Mouse (Mus musculus): ENCODE data around the gene Dlg1. TPM values are rescaled to one million over a fixed set of nuclear protein-coding genes. Genes with fewer than 3 reads are reported as not detected.
"Not testable (repeated sequence)": the region's sequence is repeated elsewhere in the genome, so short reads cannot be mapped to it uniquely, and the experiment has no call there.

Dlg1 gene
- total RNA-seq, 2 experiments from 2014 or later, result 41.7 to 41.8 TPM

DNA sequence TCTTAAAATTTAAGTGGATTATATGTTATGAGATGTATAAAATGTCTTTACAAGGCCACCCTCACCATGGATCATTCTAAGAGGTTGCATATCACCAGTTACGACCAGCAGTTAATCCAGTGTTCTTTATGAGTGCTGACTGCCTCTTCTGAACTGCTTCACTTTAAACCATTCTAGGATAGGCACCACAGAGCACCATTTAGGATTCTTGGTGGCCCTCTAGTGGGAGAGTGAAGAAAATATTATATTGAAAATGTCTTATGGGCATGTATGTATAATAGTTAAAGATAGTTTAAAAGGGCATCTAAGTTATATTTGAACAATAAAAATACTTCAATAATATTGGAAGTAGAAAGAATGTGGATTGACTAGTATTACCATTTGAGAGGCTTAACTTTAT is 60.9 kb downstream of the Dlg1 start:
- DNase-seq (ENCODE audit: low spot score), result no peak
- intact Hi-C loops (cut with DNase I), result loop anchor here (2.0 kb wide), 1 partner anchor 265 kb away; no protein-coding TSS in a partner anchor

DNA sequence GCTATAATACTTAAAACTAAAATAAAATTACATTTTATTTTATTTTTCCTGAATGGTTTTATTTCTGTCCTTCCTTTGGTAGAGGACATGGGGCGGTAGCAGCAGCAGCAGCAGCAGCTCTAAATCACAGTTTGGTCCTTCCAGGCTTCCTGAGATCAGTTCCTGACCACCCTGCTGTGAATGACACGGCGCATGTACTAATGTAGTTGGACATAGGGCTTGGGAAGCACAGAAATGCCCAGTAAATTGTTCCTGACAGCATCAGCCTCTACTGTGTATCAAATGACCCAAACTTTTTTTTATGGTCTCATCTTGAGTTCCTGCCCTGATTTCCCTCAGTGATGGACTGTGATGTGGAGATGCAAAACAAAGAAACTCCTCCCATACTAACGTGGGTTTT is 61.6 kb downstream of the Dlg1 start:
- no peak for DNase-seq (ENCODE audit: low spot score)

DNA sequence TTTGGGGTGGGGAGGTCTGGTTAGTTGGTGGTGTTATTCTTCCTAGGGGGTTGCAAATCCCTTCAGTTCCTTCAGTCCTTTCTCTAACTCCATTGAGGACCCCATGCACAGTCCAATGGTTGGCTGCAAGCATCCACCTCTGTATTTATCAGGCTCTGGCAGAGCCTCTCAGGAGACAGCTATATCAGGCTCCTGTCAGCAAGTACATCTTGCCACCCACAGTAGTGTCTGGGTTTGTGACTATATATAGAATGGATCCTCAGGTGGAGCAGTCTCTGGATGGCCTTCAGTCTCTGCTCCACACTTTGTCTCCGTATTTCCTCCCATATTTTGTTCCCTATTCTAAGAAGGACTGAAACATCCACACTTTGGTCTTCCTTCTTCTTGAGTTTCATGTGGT is 67.7 kb downstream of the Dlg1 start:
- intact Hi-C loops (cut with DNase I); DNase-seq (ENCODE audit: low spot score): not testable (repeated sequence)

More for the DNA sequence above, 61.6 kb downstream of the Dlg1 start:
- intact Hi-C loops (cut with DNase I), result loop anchor here (2.0 kb wide), 1 partner anchor 266 kb away; no protein-coding TSS in a partner anchor

DNA sequence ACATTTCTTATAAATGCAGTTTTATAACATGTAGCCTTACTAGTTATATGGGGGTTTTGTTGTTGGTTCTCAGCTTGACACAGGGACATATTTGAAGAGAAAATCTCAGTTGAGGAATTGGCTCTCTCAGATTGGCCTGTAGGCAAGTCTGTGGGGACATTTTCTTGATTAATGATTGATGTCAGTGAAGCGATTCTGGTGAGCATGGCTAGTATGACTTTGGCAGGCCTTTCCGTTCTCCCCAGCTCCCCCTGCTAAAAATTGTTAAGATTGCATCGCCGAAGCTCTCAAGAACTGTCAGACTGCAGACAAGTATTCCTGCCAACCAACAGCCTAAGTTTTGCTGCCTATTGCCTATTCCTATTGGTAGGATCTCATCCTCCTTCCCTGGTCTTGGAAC is 73.8 kb downstream of the Dlg1 start:
- DNase-seq (ENCODE audit: low spot score), result no peak
- intact Hi-C loops (cut with DNase I), result no loop called here

DNA sequence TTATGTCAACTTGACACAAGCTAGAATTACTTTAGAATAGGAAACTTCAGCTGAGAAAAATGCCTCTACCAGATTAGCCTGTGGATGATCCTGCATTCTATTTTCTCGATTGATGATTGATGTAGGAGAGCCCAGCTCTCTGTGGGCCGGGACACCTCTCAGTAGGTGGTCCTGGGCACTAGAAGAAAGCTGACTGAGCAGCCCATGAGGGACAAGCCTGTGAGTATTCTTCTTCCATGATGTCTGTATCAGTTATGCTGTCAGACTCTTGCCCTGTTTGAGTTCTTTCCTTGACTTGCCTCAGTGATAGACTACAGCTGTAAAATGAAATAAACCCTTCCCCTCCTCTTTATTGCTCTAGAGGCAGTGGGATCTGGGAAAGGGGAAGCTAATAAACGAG is 74.5 kb downstream of the Dlg1 start:
- no peak for DNase-seq (ENCODE audit: low spot score)
- intact Hi-C loops (cut with DNase I), result no loop called here

DNA sequence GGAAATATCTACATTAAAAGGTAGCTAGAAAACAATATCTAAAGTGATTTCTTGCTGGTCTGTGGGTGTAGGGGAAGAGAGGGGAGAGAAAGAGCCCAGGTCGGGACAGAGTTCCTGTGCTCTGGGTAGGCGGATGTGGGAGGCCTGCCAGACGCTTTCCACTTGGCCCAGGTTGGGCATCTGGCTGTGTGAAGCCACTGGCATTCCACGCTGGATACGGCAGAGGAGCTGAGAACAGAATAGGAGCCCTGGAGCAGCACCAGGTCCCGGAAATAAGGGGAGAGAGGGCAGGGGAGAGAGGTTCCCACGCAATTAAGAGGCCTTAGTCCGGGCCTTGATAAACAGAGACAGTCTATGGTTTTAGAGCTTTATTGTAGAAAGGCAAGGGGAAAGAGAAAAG is 77.0 kb downstream of the Dlg1 start:
- intact Hi-C loops (cut with DNase I), result no loop called here

DNA sequence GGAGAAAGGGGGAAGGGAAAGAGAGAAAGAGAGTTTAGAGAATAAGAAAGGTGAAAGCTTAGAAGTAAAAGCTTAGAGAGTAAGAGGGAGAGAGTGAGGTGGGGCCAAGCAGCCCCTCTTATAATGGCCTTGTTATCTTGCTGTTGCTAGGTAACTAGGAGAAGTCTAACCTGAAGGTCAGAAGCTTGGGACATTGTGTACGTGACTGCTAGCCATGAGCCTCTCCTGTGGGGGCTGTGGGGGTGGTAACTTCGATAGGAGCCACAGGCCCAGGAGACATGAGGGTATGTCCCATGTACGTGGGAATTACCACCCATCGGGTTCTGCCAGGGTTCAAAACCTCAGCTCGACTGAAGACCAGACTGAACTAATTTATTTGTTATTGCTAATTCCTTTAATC is 77.5 kb downstream of the Dlg1 start:
- intact Hi-C loops (cut with DNase I), result no loop called here

More for the DNA sequence above, 77.0 kb downstream of the Dlg1 start:
- peak; percentile 39 for DNase-seq (ENCODE audit: low spot score)

DNA sequence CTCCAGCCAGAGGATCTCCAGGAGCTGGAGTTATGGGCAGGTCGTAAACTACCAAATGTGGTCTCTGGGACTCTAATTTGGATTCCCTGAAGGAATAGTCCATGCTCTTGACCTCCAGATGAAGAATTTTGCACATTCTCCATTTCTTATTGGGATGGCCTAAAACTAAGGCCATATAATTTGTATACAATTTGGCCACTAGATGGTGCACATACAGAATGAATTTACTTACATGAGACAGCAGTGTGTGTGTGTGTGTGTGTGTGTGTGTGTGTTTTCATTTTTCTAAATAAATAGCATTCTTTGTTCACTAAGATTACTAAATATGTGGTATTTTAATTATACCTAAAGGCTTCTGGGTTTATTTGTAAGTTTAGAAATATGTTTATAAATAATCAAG is 87.3 kb downstream of the Dlg1 start:
- no peak for DNase-seq (ENCODE audit: low spot score)
- intact Hi-C loops (cut with DNase I), result no loop called here

More for the DNA sequence above, 77.5 kb downstream of the Dlg1 start:
- no peak for DNase-seq (ENCODE audit: low spot score)

DNA sequence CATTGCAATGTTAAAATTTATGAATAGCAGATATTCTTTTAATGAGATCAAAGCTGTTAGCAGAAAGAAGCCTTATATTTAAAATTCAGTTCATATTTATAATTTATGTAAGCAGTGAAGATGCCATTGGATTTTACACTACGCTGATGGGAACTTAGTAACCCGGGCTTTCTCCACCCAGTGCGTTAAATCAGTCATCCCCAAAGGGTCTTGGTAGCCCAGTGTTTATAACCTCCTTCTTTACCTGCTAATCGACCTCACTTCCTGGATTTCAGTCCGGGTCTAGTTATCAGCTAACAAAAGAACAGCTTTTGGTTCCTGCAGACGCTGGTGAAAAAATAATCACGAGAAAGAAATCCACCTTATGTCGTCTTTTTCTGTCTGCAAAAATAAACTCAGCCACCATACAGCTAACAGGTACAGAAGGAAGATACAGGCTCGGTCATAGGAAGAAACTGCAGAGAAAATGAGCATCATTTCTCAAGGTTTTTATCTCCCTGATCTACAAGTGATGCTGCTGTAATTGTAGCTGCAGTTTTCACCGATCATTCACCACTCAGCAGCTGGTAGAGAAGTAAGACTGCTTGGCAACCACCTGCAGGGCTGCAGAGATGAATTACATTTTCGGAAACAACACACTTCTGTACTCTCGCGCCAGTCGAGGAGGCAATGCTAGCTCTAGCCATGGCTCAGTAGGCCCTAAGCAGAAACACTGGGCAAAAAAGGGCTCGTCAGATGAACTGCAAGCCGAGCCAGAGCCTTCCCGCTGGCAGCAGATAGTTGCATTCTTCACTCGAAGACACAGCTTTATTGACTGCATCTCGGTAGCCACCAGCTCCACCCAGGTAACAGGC is 91.2 kb downstream of the Dlg1 start:
- no peak for DNase-seq (ENCODE audit: low spot score)

DNA sequence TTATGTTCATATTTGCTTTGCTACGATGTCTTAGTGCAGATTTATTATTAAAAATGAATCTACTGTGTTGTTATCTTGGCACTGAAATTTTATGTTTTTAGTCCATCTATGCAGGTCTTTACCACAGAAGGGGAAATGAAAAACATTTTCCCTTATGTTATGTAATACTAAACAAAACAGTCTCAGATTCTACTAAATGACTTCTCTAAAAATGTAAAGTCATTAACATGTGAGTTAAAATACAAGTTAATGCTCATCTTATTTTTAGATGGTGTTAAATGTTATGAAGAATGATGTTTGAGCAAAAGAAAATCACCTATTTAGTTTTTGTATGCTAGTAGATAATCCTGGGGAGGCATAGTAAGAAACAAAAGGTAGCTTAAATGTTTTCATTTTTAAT is 91.8 kb downstream of the Dlg1 start:
- intact Hi-C loops (cut with DNase I), result no loop called here
- no peak for DNase-seq (ENCODE audit: low spot score)

More for the DNA sequence above, 91.2 kb downstream of the Dlg1 start:
- intact Hi-C loops (cut with DNase I), result no loop called here

DNA sequence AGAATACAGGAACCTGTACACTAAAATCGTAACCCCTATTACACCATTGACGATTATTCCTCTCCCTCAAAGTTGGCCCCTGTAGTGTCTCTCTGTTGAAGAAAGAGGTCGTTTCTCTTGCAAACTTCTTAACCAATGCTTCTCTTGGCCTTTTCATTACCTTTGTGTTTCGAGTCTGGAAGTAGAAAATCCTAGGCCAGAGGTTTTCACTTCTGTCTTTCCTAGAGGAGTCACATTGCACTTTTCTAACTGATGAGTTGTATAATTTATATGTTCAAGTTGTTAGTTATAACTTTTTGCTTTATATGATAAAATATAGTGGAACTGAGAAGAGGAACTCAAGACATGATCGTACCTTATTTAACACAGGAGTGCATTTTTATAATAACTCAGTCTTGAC is 93.2 kb downstream of the Dlg1 start:
- intact Hi-C loops (cut with DNase I), result no loop called here
- no peak for DNase-seq (ENCODE audit: low spot score)

DNA sequence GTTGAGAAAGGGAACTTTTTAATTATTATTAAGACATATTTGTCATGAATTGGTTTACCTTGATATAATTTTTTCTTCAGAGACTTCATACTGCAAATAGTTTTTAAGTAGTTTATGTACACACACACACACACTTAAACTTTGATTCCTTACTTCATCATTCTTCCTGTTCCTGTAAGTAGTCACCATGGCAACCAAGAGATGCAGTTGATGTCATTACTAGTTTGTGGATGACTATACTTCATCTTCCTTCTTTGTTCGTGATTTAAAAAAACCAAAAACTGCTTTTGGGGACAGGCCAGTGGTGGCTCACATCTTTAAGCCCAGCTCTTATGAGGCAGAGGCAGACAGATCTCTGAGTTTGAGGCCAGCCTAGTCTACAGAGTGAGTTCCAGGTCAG is 94.4 kb downstream of the Dlg1 start:
- no peak for DNase-seq (ENCODE audit: low spot score)
- intact Hi-C loops (cut with DNase I), result no loop called here

DNA sequence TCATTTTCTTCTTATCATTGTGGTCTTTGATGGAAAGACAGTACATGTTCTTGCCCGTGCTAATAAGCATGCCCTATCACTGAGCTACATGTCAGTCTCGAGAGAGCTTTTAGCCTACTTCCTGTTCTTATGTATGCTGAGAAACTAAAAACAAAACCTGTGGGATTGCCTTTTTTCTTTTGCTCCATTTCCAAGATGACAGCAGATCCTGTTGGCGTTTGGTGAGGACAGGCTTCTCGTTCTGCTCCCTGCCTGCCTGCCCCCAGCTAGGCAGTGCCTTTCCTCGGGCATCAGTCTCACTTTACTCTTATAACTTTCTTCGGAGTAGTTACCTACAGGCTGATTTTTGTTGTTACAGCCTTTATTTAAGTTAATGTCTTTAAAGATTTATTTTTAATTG is 96.2 kb downstream of the Dlg1 start:
- intact Hi-C loops (cut with DNase I), result no loop called here

DNA sequence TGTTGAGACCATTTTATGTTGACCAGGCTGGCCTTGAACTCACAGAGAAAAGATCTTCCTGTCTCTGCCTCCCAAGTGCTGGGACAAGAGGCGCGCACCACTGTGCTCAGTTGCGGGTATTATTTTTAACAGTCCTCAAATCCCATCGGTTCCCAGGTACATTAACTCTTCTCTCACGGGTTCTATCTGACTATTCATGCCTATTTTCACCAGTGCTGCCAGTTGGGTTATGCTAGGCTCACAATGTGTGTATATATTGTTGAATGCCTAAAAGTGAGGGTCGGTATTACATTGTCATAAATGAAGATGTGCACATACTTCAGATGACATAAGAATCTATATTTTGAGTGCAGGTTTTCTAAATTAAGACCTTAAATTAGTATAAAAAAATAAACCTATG is 103.1 kb downstream of the Dlg1 start:
- intact Hi-C loops (cut with DNase I), result no loop called here
- no peak for DNase-seq (ENCODE audit: low spot score)

More for the DNA sequence above, 96.2 kb downstream of the Dlg1 start:
- DNase-seq (ENCODE audit: low spot score), result no peak

DNA sequence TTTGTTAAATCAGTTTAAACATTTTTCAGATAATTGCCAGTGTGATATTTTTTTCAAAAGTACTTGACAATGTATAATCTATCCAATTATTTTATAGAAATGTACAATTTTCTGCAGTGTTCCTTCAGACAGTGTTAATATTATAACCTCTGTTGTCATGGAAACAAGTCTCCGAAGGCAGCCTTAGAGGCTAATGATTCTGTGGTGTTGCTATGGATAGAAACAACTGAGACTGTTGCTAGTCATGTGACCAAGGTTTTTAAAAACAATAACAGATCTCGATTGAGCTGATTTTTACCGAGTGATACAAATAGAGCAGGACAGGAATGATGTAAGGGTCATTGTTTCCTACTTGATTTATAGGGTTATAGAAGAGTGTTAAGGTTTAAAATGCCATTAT is 103.5 kb downstream of the Dlg1 start:
- intact Hi-C loops (cut with DNase I), result no loop called here

DNA sequence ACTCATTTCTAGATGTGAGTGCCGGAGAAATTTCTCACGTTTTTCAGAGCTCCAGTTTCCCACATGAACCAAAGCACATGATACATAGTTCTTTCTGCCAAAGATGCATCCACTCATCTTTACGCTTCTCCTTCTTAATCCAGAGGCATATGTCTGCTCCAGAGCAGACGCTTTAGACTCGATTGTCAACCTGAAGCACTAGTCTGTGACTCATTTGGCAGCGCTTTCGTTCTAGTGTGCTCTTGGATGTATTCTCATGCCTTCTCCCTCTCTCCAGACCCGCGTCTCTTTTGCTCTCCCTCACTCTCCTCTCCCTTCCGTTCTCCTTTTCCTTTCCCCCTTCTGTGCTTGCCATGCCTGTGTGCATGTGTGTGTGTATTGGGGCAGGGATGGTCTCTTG is 112.7 kb downstream of the Dlg1 start:
- intact Hi-C loops (cut with DNase I), result no loop called here
- no peak for DNase-seq (ENCODE audit: low spot score)

More for the DNA sequence above, 103.5 kb downstream of the Dlg1 start:
- DNase-seq (ENCODE audit: low spot score), result no peak

DNA sequence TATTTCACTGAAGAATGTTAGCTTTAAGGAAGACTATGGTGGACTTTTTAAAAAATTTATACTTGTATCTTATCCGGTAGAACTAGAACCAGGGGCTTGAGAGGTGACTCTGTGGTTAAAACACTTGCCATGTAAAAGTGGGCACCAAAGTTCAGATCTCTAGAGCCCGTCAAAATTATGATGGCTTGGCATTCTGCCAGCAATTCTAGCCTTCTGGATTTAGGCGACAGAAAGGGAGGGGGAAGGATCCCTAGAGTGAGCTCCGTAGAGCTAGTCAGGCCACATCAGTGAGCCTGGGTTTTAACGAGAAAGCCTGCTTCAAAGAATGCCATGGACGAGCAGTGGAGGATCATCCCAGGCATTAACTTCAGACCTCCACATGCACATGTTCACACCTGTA is 117.8 kb downstream of the Dlg1 start:
- intact Hi-C loops (cut with DNase I), result no loop called here
- DNase-seq (ENCODE audit: low spot score), result no peak

DNA sequence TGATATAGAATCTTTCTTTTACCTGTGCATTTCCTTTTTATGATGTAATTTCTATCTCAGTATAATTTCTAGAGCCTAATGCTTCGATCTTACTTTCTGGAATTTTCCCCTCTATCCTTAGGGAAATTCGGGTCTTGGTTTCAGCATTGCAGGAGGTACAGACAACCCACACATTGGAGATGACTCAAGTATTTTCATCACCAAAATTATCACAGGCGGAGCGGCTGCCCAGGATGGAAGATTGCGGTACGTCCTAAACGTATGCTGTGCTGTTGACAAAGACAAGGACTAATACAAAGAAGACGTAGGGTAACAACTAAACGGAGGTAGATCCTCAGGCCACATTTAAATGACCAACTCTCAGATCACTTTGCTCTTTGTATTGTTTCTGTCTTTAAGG is 126.8 kb downstream of the Dlg1 start:
- no peak for DNase-seq (ENCODE audit: low spot score)

DNA sequence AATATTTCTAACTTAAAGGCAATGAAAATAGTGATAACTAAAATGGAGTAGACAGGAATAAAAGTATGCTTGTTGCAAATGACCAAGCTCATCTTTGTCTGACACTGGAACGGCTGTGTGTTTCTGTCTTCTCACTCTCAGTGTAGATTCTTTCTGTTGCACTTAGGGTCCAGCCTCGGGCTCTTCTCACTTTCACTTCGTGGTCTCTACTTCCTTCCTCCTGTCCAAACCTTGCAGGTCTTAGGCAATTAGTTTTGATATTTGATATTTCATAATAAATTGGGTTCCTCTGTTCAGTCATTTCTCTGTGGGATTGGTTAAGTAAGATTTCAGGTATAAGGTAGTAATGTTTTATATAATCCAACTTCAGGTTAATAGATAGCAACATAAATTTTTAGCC is 140.4 kb downstream of the Dlg1 start:
- intact Hi-C loops (cut with DNase I), result no loop called here
- DNase-seq (ENCODE audit: low spot score), result no peak

More for the DNA sequence above, 126.8 kb downstream of the Dlg1 start:
- intact Hi-C loops (cut with DNase I), result loop anchor here (5.0 kb wide), 1 partner anchor 57 kb away; no protein-coding TSS in a partner anchor

DNA sequence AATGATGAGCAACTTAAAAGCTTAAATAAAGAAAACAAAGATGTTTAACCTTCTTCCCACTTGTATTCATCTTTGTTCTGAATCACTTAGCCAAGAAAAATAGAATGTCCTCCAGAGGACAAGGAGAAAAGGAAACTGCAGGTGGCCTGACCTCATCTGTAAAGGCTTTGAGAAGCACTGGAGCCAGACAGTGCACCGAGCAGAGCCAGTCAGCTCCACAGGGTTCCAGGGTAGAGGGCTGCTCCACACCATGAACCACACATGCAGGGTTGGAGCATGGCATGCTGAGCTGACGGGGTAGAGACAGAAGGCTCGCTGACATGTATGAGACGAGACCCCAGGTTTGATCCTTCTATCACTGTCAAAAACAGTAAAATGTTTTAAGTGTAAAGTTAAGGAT is 162.8 kb downstream of the Dlg1 start:
- no peak for DNase-seq (ENCODE audit: low spot score)
- intact Hi-C loops (cut with DNase I), result no loop called here

DNA sequence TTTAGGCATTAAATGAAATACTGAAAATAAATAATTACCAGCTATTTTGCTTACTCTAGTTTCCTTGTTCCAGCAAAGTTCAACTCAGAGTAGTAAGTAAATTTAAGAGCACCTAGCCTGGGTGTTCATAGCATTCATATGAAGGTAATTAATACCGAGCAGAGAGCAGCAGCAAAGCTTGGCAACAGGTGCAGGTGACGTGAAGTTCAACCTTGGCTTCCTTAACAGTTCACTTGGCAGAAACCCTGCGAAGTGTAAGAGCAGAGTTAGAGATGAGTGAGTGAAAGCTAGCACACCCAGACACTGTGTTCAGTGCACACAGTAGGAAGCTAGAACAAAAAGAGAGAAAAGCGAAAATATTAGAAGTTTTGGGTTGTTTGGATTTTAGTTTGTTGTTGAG is 167.5 kb downstream of the Dlg1 start:
- DNase-seq (ENCODE audit: low spot score), result no peak
- intact Hi-C loops (cut with DNase I), result no loop called here

All from heart, postnatal 25 days (tissue).